Mouse (Mus musculus): Measurements from ENCODE around the gene Nrsn1.

- TF ChIP-seq GATA1 (IDR thresholded peaks at IDR 0.05; ENCODE audit: borderline replicate concordance, low read length) (no peak), FLI1 (IDR thresholded peaks at IDR 0.05; ENCODE audit: low read length) (no peak)
Measured at GRCm38 (mm10) chr13:25251893-25252292, 18.4 kb downstream of the Nrsn1 start.
